Mouse (Mus musculus): ENCODE results near the gene Rabggta.
"Not testable (repeated sequence)": the region's sequence is repeated elsewhere in the genome, so short reads cannot be mapped to it uniquely, and the experiment has no call there.

- TF ChIP-seq POLR2A (IDR thresholded peaks at IDR 0.05; ENCODE audit: insufficient read depth, low read depth, low read length) = not testable (repeated sequence)
- TF ChIP-seq CTCF (IDR thresholded peaks at IDR 0.05) = peak; percentile 82
Measured at GRCm38 (mm10) chr14:55760156-55760555, 38.1 kb upstream of the Rabggta start.
